Mouse (Mus musculus) urinary bladder, adult 2 months (tissue): ENCODE measurements around the gene Fam3c. TPM values are rescaled to one million over a fixed set of nuclear protein-coding genes. Genes with fewer than 3 reads are reported as not detected.
A peak's percentile ranks its signal among the peaks of the same experiment; 100 is the strongest.

Source experiments
- DNase-seq: peaks from one replicate; pipeline ENCODE4 v3.0.0; 2022; ENCODE audit warnings: low spot score
- polyA plus RNA-seq: library from polyadenylated mRNA; depleted of rRNA; stranded (reverse); fragments of >200 nt; gene quantifications from 2 replicates; pipeline ENCODE4 v1.2.3, GENCODE M21; 2012

Fam3c gene
- polyA plus RNA-seq, 1 experiment = 25.7 TPM

DNA sequence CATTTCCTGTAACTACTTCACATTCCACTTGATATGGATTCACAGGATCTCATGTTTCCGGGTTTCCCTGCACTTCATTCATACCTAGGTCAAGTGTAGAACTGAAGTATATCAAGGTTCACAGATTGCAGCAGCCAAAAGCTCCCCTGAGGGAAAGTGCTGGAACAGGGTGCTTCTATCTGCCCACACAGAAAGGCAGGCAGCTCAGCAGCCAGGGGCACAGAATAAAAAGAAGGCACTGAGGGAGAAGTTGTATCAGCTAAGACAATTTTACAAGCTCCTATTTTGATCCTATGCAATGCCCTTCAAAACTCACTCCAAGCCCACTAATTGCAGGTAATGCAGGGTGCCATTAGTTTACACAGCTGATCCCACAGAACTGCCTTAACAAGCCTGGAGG lies 2.0 kb downstream of the Fam3c start:
- no peak for DNase-seq

DNA sequence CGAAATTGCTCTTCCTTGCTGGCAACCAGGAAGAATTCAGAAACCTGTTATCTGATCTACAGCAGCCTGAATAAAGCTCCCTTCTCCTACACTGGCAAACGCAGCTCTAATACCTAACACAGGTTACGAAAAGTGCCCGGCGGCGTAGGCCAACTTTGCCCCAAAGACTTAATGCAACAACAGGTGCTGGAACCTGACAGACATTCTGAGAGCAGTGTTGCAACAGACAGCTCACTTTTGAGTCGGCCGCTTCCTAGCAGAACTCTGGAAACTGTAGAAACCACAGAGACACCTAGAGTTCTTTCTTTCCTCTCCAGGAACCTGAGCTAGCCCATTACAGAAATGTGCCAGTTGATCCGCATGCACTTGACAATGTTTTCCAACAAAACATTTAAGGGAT lies 4.5 kb downstream of the Fam3c start:
- DNase-seq = no peak

DNA sequence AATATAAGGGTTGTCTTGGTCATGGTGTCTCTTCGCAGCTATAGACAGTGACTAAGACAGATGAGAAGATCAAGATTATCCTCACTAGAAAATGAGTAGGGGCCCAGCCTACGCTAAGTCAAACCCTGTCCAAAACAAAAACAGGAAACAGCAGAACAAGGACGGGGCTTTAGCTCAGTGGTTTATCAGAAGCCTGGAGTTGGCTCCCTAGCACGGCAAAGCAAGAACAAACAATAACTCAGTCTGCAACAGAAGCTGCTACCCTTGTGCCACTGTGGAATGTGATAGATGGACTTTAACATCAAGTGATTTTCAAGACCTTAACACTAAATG lies 5.8 kb downstream of the Fam3c start:
- DNase-seq = no peak

DNA sequence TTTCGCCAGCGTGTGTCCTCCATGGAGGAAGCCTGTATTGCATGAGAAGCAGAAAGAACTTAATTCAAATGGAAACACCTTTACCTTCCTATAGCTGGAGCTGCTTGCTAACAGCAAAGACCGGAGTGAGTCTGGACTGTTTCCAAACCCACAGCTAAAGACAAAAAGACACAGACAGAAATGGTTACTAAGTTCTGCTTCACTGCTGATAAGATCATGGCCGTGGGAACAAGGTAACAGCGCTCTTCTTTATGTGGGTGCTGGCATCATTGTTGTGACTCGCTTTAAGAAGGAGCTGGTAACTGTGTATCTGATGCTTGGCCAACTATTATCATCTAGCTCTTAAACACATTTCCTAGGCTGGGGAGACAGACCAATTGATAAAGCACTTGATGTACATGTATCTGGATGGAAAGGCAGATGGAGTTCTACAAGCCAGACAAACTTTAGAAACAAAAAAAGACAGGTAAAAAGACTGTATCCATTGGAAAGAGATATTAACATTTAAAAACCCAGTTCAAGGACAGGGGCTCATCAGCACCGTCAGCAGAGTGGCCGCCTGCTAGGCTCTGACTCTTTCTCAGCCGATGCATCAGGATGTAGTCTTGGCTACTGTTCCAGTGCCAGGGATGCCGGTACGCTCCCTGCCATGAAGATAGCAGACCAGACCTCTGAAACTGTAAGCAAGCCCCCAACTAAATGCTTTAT lies 6.4 kb downstream of the Fam3c start:
- no peak for DNase-seq

DNA sequence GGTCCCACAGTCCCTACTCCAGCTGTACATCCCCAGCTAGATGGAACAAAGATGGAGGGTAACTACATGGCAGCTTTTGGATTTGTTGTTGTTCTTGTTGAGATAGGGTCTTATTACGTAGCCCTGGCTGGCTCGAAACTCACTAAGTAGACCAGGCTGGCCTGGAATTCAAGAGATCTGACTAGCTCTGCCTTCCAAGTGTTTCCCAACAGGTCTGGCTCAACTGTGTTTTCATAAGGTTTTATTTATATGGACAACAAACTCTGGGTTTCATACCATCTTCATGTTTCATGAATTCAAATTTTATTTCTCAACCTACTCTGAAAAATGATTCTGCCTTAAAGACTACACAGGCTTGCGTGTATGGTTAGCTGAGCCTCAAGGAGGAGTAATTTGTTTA lies 7.1 kb downstream of the Fam3c start:
- no peak for DNase-seq

DNA sequence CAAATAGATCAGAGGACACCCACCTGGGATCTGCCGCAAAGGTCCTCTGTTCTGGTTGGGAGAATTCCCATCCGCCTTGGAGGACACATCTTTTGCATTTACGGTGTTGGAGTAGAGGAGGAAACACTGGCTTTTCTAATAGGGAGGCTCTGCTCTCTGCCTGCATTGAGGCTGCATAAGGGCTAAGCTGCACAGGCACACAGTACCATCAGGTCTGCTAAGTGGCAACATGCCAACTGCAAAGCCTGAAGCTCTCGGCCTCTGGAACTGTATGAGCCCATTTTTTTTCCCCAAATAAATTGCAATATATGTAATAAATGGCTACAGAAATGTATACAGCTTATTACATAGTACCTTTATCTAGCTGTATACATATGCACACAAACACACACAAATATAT lies 7.9 kb downstream of the Fam3c start:
- no peak for DNase-seq

DNA sequence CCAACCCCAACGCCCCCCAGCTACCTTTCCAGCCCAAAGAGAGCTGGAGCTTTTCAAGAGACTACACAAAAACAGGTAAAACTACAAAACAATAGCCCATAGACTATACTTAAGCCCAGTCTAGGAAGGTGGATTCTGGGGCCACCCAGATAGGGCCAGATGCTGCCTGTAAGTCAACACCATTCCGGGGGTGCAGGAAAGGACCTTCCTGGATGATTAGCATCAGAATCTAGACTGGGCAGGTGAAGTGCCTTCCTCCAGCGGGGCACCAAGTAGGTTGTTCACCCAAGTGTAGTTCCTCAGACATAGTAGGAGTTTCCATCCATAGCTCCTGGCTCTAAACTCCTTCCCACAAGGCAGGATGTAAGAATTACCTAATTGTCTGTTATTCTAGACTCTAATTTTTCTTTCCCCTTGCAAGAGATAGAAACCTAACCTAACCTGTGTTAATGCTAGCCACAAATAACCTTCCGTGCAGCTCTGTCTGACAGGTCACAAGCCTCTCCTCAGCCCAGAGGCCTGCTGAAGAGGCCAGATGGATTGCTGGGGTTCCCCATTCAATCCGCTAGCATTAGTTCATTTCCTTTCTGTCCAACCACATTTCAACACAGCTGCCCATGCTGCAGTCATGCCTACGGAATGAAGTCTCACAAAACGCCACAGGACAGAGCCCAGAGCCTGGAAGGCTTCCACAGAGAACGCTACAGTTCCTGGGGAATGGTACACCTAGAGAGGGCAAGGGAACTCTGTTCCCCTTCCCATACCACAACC lies 8.7 kb downstream of the Fam3c start:
- no peak for DNase-seq

DNA sequence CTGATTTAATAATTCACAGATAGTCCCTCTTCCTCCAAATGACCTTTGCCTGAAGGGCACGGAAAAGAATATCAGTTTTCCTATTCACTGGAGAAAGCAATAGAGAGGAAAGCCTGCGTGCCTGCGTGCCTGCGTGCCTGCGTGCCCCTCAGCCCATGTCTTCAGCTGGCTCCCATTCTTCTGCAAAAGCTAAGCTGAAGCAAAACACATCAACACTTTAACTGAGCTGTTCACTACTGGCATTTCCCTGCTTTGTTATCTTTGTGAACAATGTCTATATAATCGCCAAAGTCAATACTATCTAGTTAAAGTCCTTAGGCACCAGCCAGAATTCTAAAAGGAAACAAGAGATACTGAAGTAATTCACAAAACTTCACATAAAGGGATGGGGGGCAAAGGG lies 11.6 kb downstream of the Fam3c start:
- DNase-seq = no peak

DNA sequence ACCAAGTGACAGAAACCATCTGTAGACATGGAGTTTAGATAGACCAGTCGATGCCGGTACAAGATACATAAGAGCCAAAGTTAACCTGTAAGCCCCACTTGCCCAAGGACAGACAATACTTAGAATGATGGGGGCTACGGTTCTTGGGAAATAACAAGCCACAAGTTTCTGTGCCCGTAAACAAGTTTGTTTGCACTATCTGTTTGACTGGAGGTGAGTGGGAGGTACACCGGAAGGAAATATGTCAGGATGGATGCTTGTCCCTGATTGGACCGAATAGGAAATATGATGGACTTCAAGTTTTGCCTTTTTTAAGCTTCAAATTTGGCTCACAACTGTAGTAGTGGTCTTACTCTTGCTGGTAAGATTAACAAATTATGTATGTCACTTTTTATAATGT lies 12.3 kb downstream of the Fam3c start:
- no peak for DNase-seq

DNA sequence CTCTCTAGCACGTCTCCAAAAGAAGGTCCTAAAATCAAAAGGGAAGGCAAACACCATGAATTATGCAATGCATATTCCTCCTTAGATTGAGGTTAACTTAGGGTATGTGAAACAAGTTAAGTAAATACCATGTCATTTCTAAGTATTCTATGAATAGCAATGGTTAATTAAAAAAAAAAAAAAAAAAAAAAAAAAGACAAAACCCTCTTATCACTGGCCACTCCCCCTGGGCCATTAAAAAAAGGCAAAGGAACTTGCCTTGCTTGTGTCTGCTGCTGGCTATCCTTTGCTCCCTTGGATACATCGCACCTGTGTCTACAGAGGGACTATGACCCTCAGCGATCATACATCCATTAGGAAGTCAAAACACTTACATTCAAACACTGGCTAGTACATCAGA lies 12.8 kb downstream of the Fam3c start:
- DNase-seq = no peak

DNA sequence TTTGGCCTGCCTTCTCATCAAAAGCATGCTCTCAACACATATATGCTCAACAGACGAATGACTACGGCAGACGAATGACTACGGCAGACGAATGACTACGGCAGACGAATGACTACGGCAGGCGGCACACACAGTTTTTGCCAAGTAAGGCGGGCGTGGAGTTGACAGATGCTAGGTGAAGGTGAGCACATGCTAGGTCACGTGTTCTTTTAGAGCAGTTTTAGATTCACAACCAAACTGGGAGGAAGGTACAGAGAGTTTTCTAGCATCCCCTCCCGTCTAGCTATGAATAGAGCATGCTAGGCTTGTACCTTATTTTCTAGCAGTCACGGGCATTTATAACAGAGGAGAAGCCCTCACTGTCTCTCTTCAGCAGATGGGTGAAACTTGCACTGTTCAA lies 15.3 kb downstream of the Fam3c start:
- DNase-seq = no peak

DNA sequence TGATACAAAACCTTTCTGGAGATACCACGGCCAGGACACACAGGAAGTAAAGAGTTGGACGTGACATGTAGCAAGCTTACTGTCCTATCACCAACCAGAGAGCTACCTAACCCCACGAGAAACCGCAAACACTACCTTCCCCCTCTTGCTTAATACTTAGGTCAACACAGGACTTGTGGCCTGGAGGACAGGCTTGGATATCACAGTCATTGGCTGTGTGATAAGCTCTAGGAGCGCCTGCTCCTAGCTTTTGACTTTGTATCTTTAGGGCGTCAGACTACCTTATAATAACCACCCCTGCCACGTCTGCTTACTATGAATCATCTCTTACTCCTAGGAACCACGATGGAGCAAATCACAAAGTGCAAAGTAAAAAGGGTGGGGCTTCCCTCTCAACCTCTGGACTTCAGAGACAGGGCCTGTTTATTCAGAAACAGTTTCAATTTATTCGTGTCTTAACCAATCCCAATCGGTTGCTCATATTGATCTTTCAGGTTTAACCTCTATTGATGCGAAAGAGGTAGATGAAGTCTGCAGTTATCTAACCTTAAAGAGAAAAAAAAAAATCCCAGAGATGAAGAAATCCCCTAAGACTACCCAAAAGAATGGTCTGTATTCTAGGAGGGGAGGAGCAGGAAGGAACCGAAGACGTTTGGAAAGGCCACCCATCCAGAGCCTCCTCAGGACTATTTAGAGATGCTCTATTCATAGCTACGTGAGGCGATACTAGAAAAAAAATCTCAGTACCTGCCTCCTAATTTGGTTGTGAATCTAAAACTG lies 16.1 kb downstream of the Fam3c start:
- no peak for DNase-seq

DNA sequence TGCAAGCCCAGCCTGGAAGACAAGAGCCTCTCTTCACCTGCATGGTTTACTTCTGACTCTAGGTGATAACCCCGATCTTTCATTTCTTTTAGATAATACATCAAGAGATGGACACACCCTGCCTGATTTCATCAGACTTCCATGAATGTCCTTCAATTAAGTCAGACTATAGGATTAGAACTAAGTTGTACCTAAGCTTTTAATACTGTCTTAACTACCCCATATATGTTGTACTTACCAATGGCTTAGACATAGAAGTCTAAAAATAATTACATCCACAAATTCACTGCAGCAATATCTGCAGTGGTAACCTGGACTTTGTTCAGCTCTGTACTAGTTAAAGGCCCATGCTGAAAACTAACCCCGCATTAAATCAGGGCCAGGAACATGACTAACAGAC lies 23.5 kb downstream of the Fam3c start:
- no peak for DNase-seq

DNA sequence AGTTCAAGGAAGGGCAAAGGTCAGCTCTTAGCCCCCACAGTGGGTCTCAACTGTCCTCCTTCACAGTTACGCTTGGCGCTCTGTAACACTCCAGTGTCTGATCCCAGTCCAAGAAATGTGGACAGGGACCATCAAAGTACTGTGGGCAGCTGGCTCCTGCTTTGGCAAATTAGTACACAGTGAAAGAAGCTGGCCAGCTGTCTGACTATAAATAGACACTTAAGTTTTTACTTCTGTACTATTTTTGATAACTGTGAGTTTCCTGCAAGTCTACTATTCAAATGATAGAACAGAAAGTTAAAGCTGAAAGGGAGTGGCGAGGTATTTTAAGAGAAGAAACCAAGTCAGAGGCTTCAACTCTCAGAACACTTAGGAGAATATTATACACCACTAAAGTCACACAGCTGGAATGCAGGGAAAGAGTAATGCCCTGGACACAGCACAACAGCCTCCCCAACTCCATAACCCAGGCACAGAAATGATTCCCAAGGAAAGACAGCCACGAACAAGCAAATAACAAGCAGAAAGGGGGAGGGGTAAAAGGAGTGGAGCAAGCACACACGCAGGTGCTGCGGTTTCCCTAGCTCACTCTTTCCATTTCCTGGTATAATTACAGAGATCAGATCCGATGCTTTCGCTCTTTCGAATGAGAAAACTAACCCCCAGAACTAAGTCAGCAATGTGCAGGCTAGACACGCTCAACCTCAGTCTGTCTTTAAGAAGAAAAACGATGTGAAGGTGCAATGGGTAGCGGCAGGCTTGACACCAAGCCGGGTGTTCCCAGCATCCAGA lies 25.7 kb downstream of the Fam3c start:
- DNase-seq = no peak

DNA sequence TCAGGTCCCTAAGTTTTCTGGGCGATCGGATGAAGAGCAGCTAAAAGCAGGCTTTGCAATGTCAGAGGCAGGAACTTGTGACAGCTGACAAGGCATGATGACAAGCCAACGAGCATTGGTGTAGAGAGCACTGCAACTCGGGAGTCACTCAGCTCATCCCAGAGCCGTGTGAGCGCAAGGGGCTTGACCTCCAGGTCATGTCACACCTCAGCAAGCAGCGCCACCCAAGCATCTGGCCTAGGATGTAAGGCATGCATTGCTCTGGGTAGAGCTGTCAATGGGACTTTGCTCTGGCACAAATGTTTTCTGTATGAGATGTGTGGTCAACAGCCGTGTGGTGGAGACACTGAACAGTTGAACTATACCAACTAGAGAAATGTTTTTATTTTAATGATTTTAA lies 28.1 kb downstream of the Fam3c start:
- no peak for DNase-seq

DNA sequence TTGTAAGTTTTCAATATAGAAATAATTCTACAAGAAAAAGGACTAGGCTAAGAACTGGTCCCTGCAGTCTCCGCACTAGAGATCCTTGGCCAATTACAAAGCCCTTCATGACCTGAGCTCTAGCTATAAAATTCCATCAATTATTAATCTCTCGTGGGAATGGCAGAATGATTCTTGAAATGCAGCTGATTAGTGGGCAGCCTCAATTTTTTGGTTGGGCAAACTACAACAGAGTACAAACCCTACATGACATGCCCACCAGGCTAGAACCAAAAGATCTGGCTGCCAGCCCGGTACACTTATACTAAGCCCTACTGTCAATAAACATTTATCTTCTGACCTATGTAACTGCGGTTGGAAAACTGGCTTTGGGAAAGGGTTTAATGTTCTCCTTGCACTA lies 29.0 kb downstream of the Fam3c start:
- DNase-seq = no peak

DNA sequence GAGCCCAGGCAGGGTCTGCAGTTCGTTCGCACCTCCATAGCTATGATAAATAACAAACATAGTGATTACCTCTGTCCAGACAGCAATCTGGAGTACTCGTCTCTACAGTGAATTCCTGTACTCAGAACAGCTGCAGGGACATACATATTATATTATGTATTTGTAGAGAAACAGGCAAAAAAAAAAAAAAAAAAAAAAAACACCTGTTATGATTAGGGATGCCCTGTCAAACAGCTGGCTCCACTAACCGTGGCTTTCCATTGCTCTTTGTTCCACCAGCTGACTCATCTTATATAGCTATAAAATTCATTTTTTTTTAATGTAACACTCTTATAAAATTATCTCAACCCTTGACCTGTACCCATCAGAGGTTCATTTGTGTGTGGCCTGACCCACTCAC lies 29.8 kb downstream of the Fam3c start:
- no peak for DNase-seq

DNA sequence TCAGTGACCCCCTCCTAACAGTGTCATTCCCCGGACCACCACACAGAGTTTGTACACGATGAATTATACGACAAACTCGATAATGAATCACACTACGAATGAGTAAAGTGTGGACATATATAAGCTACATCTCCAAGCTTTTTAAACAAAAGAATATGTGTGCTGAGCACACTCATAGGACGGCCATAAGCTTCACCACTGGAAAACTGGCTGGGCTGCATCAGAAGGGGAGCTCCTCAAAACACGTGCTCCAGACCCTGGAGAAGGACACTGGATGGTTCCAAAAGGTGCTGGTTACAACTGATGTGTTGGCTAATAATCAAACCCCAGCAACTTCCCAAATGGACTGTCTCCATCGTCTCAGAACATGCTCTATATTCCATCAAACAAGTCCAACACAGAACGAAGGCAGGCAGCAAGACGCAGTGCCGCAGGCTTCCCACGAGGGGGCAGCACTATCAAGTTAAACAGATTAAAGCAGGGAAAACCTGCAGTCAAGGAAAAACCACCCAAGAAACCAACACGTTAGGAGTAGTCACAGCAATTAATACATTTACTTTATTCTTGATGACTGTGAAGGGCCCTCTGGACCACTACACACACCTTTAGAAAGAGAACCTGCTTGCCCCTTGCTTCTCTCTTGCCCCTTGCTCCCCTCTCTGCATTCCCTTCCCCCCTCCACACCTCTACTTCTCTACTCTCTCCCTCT lies 30.5 kb downstream of the Fam3c start:
- peak; percentile 59 for DNase-seq

DNA sequence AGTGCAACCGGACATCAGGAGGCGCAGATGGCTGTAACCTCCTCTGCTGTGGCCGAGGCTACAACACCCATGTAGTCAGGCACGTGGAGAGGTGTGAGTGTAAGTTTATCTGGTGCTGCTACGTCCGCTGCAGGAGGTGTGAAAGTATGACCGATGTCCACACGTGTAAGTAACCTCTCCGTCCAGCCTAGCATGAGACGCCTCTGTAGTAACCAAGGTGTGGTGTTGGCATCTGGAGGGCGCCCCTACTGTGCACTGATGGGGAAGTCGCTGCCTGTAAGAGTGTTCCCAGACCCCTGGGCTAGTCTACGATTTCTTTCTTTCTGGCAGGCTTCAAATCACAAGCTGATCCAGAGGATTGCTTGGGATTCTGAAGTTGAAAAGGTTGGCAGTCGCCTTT lies 58.0 kb downstream of the Fam3c start:
- DNase-seq = no peak

DNA sequence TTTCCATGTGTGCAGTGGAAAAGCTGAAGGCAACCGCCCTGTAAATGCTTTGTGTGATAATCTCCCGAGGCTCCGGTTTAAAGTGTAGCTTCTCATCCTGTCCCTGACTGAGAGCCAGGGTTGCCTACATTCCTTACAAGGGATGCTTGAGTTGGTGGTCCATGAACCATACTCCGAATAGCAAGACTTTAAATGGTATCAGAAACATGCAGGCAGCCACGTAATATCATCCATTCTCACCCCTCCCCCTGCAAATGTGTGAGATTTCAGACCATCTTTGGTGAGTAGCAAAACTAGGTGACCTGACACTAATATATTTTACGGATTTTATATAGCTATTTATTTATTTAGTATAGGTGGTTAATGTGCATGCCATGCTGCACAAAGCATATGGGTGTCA lies 59.0 kb downstream of the Fam3c start:
- DNase-seq = no peak

DNA sequence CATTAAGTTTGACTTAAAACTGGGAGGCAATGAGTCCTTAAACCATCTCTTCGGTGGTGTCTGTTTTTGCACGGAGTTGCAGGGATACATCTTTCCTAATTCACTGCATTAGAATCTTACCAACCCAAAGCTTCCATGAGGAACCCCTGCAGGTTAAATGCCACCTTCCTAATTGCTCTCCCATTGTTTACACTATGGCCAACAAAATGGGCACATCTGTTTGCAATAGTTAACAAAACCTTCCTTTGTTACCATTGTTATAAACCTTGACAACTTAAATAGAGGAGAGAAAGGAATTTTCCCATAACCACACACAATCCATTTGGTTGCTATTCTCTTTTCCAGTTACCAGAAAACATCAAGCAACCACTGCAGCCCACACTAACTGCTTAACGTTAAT lies 62.1 kb downstream of the Fam3c start:
- DNase-seq = no peak

DNA sequence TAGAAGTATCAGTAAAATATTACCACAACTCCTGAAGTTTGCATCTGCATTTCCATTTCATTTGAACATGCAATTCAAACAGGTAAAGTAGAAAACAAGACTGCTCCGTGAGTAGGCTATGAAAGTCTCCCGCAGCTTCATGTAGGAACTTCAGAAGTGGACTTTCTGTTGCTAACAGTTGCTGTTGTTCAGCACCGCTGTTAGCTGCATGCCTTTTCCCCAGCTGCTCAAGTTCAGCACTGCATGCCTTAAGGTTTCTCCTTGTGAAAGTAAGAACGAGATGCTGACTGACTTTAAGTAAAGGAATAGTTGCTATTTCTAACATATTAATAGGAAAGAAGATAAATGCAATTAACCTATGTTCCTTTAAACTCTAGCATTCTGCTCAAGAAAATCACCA lies 64.0 kb downstream of the Fam3c start:
- no peak for DNase-seq
